Mouse (Mus musculus): Measurements from ENCODE around the gene 1700015F17Rik.

Gene 1700015F17Rik

GRCm38 (mm10) chr5:5423723-5424171 lies 55.2 kb downstream of the 1700015F17Rik start:
- no peak for DNase-seq (ENCODE audit: low spot score)

- no peak for DNase-seq (ENCODE audit: low spot score)
Measured at GRCm38 (mm10) chr5:5423081-5423480, 55.9 kb downstream of the 1700015F17Rik start.

- no peak for DNase-seq (ENCODE audit: low spot score)
Measured at GRCm38 (mm10) chr5:5421439-5421838, 57.5 kb downstream of the 1700015F17Rik start.

GRCm38 (mm10) chr5:5419992-5420455 lies 58.9 kb downstream of the 1700015F17Rik start, which contains the start of gene Cdk14:
Gene Cdk14, minus strand, starts transcription at chr5:5420312.
- DNase-seq (ENCODE audit: low spot score) = peak; percentile 10

GRCm38 (mm10) chr5:5419253-5419652 lies 59.7 kb downstream of the 1700015F17Rik start:
- DNase-seq (ENCODE audit: low spot score) = no peak

GRCm38 (mm10) chr5:5414835-5415234 lies 64.1 kb downstream of the 1700015F17Rik start:
- DNase-seq (ENCODE audit: low spot score) = no peak

GRCm38 (mm10) chr5:5411886-5412285 lies 67.1 kb downstream of the 1700015F17Rik start:
- DNase-seq (ENCODE audit: low spot score) = no peak

- DNase-seq (ENCODE audit: low spot score) = no peak
Measured at GRCm38 (mm10) chr5:5401986-5402385, 77.0 kb downstream of the 1700015F17Rik start.

- no peak for DNase-seq (ENCODE audit: low spot score)
Measured at GRCm38 (mm10) chr5:5392786-5393185, 86.2 kb downstream of the 1700015F17Rik start.

All from urinary bladder, postnatal 14 days (tissue).